Mouse (Mus musculus): Measurements from ENCODE around the gene Myl7.
A peak's percentile ranks its signal among the peaks of the same experiment; 100 is the strongest.

Gene Myl7

DNA sequence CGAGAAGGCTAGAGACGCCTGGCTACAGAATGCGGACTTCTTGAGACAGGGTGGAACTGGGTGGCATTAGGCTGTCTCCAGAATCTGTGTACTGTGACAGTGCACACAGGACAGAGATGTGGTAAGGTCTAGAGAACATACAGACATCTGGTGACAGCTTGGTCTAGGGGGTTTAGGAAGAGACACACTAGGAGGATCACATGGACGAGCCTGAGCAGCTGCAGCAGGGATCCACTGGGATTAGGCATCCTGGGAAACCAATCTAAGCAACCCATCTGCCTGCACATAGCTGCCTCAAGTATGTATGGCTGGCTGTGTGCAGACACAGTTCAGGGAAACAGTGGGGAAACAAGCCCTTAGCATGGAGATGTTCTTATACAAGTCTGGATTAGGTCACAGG is 15.4 kb upstream of the Myl7 start:
- no peaks in the 10 kb centered on the region for H3K27me3 ChIP-seq (ENCODE audit: control insufficient read depth, insufficient read depth, low read length, poor library complexity, severe bottlenecking)
- no peak for DNase-seq (ENCODE audit: low read depth, low spot score)
- no peaks in the 10 kb centered on the region for H3K36me3 ChIP-seq (ENCODE audit: control insufficient read depth, insufficient read depth, low read length, poor library complexity, severe bottlenecking)

DNA sequence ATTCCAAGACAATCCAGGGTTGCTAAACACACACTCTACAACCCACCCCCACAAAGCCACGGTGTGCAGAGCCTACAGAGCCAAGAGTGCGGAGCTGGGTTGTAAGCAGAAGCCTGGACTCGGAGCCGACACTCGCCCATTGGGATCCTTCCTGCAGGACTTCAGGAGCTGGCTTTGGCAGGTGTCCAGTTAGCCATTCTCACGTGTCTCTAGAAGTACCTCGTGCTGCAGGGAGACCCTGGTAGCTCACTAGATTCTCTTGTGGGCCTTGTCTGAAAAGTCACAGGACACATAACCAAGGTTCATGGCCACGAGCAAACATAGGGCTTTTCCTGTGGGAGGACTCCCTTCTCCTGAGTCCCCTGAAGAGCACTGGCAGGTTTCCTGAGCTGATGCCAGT is 14.7 kb upstream of the Myl7 start:
- H3K27me3 ChIP-seq (ENCODE audit: control insufficient read depth, insufficient read depth, low read length, poor library complexity, severe bottlenecking) = no peaks in the 10 kb centered on the region
- DNase-seq (ENCODE audit: low read depth, low spot score) = no peak
- no peaks in the 10 kb centered on the region for H3K36me3 ChIP-seq (ENCODE audit: control insufficient read depth, insufficient read depth, low read length, poor library complexity, severe bottlenecking)

DNA sequence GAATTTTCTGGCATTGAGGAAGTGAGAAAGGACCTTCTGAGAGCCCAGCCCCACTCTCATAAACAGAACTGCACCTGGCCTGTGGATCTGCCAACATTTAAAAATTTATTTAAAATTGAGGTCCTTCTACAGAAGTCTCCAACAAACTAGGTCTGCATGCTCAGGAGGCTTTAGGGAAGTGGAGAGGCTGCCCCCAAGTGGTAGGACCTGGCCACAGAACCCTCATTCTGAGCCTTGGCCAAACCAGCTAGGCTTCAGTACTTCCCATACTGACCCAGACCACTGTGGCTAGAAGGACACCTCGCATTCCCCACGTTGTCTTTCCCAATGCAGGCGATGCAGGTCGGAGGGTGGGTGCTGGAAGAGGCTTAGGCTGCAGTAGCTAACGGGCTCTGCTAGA is 14.1 kb upstream of the Myl7 start:
- Histone ChIP-seq H3K36me3 (ENCODE audit: control insufficient read depth, insufficient read depth, low read length, poor library complexity, severe bottlenecking) (no peaks in the 10 kb centered on the region), H3K27me3 (ENCODE audit: control insufficient read depth, insufficient read depth, low read length, poor library complexity, severe bottlenecking) (no peaks in the 10 kb centered on the region)
- DNase-seq (ENCODE audit: low read depth, low spot score) = peak; percentile 66

DNA sequence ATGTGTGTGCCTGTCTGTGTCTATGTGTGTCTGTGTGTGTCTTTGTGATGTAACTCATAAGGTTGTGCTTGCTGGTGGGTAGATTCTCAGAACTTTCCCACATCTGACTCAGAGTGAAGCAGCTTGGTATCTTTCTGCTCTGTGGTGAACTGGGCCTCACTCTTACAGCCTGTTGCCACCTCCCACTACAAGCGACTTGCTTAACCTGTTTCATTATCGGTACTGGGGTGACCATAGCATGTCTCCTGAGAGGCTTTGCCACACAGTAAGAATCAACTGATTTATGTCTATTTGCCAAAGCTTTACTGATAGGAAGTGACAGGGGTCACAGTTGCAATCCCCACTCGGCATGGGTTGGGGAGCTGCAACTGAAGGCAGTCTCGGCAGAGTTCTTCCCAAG is 10.1 kb upstream of the Myl7 start:
- Histone ChIP-seq H3K36me3 (ENCODE audit: control insufficient read depth, insufficient read depth, low read length, poor library complexity, severe bottlenecking) (no peaks in the 10 kb centered on the region), H3K27me3 (ENCODE audit: control insufficient read depth, insufficient read depth, low read length, poor library complexity, severe bottlenecking) (no peaks in the 10 kb centered on the region)
- DNase-seq (ENCODE audit: low read depth, low spot score) = no peak

DNA sequence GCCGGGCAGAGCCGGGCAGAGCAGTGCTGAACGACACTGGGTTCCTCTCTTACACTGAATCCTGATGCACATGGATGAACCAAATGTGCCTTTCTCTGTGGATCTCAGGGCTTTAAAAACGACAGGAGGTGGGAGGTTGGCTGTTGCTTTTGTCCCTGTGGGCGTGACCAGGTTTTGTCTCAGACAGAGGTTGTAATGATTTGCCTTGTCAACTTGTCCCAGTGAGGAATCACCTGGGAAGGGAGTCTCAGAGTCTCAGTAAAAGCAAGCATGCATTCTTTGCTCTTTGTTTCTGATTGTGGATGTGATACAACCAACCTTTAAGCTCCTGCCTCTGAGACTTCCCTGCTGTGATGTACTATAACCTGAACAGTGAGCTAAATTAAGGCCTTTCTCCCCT is 8.5 kb upstream of the Myl7 start:
- H3K27me3 ChIP-seq (ENCODE audit: control insufficient read depth, insufficient read depth, low read length, poor library complexity, severe bottlenecking) = no peaks in the 10 kb centered on the region
- no peak for DNase-seq (ENCODE audit: low read depth, low spot score)

DNA sequence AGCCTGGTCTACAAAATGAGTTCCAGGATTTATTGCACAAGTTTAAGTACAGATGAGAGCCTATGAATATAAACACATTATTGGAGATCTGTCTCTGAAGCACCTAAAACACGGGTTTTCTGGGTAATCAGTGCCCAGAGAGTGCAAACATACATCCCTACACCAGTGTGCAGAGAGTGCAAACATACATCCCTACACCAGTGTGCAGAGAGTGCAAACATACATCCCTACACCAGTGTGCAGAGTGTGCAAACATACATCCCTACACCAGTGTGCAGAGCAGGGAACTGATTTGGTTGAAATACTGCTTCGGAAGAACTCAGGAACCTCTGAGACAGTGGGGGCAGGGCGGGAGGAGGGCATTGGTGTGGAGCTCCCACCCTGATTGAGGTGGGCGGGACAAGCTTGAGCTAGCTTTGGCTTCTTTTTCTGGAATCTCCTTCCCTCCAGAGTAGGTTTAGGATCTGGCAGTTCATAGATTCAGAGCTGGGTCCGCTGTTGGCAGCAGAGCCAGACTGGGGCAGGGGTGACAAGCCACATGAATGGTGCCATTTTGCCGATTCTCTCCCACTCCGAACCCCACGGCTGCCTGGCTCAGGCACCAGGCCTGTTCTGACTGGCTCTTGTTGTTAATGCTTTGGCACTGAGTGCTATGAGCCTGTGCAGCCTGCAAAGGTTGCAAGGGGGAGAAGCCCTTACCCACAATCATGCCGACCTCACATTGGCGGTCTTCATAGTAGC is 7.4 kb upstream of the Myl7 start:
- Histone ChIP-seq H3K36me3 (ENCODE audit: control insufficient read depth, insufficient read depth, low read length, poor library complexity, severe bottlenecking) (no peaks in the 10 kb centered on the region), H3K27me3 (ENCODE audit: control insufficient read depth, insufficient read depth, low read length, poor library complexity, severe bottlenecking) (no peaks in the 10 kb centered on the region; the same call in 1 of the 2 replicates)
- no peak for DNase-seq (ENCODE audit: low read depth, low spot score)

More for the DNA sequence above, 8.5 kb upstream of the Myl7 start:
- H3K36me3 ChIP-seq (ENCODE audit: control insufficient read depth, insufficient read depth, low read length, poor library complexity, severe bottlenecking) = no peaks in the 10 kb centered on the region

DNA sequence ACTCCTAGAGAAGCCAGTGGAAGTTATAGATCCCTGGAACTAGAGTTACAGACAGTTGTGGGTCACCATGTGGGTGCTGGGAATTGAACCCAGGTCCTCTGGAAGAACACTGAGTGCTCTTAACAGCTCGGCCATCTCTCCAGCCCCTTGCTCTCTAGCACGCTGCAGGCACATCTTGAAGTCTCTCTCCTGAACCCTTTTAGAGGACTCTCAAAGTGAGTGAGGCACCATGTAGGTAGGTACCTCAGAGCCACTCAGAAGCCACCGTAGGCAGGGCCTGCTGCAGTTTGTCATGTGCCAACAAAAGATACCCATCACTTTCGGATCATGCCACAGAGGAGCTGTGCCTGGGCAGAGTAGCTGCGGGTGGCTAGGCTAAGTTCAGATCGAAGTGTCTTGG is 6.3 kb upstream of the Myl7 start:
- no peaks in the 10 kb centered on the region; the same call in 1 of the 2 replicates for H3K27me3 ChIP-seq (ENCODE audit: control insufficient read depth, insufficient read depth, low read length, poor library complexity, severe bottlenecking)
- no peak for DNase-seq (ENCODE audit: low read depth, low spot score)
- H3K36me3 ChIP-seq (ENCODE audit: control insufficient read depth, insufficient read depth, low read length, poor library complexity, severe bottlenecking) = no peaks in the 10 kb centered on the region

DNA sequence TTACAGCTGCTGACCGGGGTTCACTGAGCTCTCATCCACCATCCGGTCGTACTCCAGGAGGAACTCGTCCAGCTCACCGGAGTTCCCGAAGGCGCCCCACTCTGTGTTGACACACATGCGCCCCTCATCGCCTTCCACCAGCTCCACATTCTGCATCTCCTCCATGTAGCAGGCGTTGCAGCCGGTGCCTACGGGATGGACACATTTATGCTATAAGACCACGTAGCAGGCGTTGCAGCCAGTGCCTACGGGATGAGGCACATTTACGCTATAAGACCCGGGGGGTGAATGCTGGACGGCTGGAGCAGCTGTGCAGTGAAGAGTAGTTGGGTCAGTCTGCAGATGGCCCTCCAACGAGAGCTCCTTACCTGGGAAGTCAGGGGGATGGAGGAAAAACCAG is 5.8 kb upstream of the Myl7 start:
- no peak for DNase-seq (ENCODE audit: low read depth, low spot score)
- H3K36me3 ChIP-seq (ENCODE audit: control insufficient read depth, insufficient read depth, low read length, poor library complexity, severe bottlenecking) = no peaks in the 10 kb centered on the region

DNA sequence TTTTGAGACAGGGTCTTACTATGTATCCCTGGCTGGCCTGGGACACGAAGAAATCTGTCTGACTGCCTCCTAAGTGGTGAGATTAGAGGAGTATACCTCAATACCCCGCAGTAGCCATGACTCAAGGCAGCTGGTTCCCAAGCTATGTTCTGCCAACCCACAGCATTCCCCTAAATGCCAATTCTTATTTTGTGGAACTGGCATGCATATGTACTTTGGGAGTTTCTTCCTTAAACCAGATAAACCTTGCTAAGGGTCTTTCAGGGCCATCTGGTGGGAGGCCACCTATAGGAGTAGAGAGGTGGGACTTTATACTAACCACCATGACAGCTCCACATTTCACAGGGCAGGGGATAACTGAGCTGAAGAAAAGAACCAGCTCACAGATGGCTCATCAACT is 5.3 kb upstream of the Myl7 start:
- no peak for DNase-seq (ENCODE audit: low read depth, low spot score)
- Histone ChIP-seq H3K27me3 (ENCODE audit: control insufficient read depth, insufficient read depth, low read length, poor library complexity, severe bottlenecking) (no peaks in the 10 kb centered on the region; the same call in 1 of the 2 replicates), H3K36me3 (ENCODE audit: control insufficient read depth, insufficient read depth, low read length, poor library complexity, severe bottlenecking) (no peaks in the 10 kb centered on the region)

More for the DNA sequence above, 5.8 kb upstream of the Myl7 start:
- H3K27me3 ChIP-seq (ENCODE audit: control insufficient read depth, insufficient read depth, low read length, poor library complexity, severe bottlenecking) = no peaks in the 10 kb centered on the region; the same call in 1 of the 2 replicates

DNA sequence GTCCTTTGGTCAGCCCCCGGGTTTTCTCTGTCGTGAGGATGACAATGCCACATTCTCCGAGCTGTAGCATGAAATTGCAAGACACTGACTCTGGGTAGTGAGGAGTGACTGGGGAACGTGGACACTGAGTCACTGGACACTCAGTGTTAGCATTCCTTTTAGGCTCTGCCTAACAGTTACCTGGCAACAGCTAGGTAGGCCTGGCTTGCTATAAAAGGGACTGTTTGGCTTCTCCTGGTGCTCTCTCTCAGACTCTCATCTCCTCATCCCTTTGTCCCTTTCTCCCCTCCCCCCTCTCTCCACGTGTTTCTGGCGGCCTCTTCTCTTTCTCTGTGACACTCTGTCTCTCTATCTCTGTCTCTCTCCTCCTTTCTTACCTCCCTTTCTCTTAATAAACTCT is 3.8 kb upstream of the Myl7 start:
- Histone ChIP-seq H3K27me3 (ENCODE audit: control insufficient read depth, insufficient read depth, low read length, poor library complexity, severe bottlenecking) (no peaks in the 10 kb centered on the region; the same call in 1 of the 2 replicates), H3K36me3 (ENCODE audit: control insufficient read depth, insufficient read depth, low read length, poor library complexity, severe bottlenecking) (no peaks in the 10 kb centered on the region)
- DNase-seq (ENCODE audit: low read depth, low spot score) = no peak

DNA sequence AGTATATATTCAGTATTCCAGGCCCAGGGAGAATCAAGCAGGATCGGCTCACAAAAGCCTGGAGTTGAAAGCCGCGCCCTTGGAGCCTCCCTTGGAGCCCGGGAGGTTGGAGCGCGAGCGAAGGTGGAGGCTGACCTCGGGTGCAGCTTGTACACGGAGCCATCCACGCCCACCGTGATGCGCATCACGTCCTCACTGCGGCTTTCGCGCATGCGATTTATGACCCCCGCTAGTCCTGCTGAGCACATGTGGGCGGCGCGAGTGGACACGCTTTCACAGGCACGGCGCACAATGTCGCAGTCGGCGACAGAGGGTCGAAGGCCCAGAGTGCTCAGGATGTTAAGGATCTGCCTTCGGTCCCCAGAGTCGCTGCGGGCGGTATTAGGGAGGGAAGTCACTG is 3.4 kb upstream of the Myl7 start:
- H3K36me3 ChIP-seq (ENCODE audit: control insufficient read depth, insufficient read depth, low read length, poor library complexity, severe bottlenecking) = no peaks in the 10 kb centered on the region
- H3K27me3 ChIP-seq (ENCODE audit: control insufficient read depth, insufficient read depth, low read length, poor library complexity, severe bottlenecking) = no peaks in the 10 kb centered on the region; the same call in 1 of the 2 replicates
- peak; percentile 37 for DNase-seq (ENCODE audit: low read depth, low spot score)

DNA sequence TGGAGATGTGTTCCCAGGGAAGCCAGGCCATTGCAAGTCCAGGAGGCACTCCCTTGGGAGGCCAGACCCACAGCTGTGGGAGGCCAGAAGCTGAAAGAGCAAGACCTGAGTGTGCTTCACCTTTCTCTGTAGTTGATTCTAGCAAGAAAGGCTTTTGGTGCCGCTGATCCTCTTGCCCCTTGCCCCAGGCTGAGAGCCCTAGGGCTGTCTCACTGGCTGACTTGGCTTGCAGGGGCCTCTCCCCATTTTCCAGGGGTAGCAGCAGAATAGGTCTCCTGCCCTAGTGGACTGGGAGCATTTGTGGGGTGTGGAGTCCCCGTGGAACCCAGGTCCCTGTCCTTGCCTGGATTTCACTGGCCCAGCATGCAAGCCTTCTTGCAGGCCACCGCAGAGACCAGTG is 2.7 kb upstream of the Myl7 start:
- no peak for DNase-seq (ENCODE audit: low read depth, low spot score)

DNA sequence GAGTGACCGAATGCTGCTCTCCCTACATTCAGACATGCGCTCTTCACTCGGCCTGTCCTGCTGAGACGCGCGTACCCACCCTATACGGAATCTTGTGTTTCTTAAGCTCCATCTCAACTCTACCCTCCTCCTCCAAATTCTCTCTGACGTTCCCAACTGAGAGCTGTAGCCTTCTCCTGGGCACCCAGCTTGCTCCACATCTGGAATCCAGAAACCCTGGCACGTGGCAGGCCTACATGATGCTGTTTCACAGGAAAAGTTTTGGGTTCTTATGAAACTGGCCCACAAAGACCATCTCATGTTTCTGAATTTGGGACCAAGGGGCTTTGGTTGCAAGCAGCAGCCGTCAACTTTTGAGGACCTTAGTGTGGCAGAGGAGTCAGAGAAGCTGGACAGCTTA is 704 bp upstream of the Myl7 start:
- DNase-seq (ENCODE audit: low read depth, low spot score) = no peak
- no peaks in the 10 kb centered on the region for H3K36me3 ChIP-seq (ENCODE audit: control insufficient read depth, insufficient read depth, low read length, poor library complexity, severe bottlenecking)
- no peaks in the 10 kb centered on the region; the same call in 1 of the 2 replicates for H3K27me3 ChIP-seq (ENCODE audit: control insufficient read depth, insufficient read depth, low read length, poor library complexity, severe bottlenecking)

More for the DNA sequence above, 2.7 kb upstream of the Myl7 start:
- H3K27me3 ChIP-seq (ENCODE audit: control insufficient read depth, insufficient read depth, low read length, poor library complexity, severe bottlenecking) = no peaks in the 10 kb centered on the region; the same call in 1 of the 2 replicates
- H3K36me3 ChIP-seq (ENCODE audit: control insufficient read depth, insufficient read depth, low read length, poor library complexity, severe bottlenecking) = no peaks in the 10 kb centered on the region

DNA sequence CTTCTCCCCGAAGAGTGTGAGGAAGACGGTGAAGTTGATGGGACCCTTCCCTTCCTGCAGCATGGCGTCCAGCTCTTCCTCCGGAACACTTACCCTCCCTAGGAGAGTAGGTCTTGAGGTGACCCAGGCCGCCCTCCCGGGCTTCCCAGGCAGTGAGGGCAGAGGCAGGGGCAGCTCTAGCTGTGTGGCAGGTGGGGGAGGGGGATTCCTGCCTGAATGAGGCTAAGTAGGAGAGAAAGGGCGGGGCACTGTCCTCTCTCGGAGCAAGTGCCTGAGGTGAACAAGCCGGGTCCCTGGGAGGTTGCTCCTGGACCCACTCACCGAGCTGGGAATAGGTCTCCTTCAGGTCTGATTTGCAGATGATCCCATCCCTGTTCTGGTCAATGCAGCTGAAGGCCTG is 743 bp downstream of the Myl7 start:
- H3K27me3 ChIP-seq (ENCODE audit: control insufficient read depth, insufficient read depth, low read length, poor library complexity, severe bottlenecking) = no peaks in the 10 kb centered on the region; the same call in 1 of the 2 replicates
- no peak for DNase-seq (ENCODE audit: low read depth, low spot score)
- no peaks in the 10 kb centered on the region for H3K36me3 ChIP-seq (ENCODE audit: control insufficient read depth, insufficient read depth, low read length, poor library complexity, severe bottlenecking)

DNA sequence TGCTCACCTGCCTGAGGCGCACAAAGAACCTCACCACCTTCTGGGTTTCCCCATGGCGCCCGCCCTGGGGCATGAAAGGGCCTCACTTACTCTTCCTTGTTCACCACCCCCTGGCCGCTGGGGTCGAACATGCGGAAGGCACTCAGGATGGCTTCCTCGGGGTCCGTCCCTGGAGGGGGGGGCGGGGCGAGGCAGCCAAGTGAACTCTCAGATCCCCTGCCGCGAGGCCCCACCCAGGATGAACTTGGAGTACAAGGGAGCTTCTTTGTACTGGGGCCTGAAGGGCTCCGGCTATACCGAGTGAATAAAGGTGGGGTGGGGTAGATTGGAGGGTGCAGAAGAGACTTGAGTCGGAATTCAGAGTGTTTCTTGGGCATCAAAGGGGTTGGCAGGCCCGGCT is 1.4 kb downstream of the Myl7 start:
- Histone ChIP-seq H3K27me3 (ENCODE audit: control insufficient read depth, insufficient read depth, low read length, poor library complexity, severe bottlenecking) (no peaks in the 10 kb centered on the region; the same call in 1 of the 2 replicates), H3K36me3 (ENCODE audit: control insufficient read depth, insufficient read depth, low read length, poor library complexity, severe bottlenecking) (no peaks in the 10 kb centered on the region)
- DNase-seq (ENCODE audit: low read depth, low spot score) = peak; percentile 44

DNA sequence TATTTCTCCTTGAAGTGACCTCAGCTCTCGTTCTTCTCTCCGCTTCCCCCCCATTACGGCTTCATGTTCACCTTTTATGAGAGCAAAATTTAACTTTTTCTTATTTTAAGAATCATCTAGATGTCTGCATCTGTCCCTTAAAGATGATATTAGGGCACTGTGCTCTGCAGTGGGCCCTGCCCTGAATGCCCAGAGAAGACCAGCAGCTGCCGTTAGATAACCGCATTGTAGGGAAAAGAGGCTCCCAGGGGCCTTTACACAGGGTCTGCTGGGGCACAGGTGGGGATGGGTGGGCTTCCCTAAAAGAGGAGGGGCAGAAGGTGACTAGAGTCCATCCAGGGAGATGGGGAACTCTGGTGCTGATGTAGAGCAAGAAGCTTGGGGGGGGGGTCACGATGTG is 4.8 kb downstream of the Myl7 start:
- H3K27me3 ChIP-seq (ENCODE audit: control insufficient read depth, insufficient read depth, low read length, poor library complexity, severe bottlenecking) = no peaks in the 10 kb centered on the region
- no peak for DNase-seq (ENCODE audit: low read depth, low spot score)
- no peaks in the 10 kb centered on the region for H3K36me3 ChIP-seq (ENCODE audit: control insufficient read depth, insufficient read depth, low read length, poor library complexity, severe bottlenecking)
